Mouse (Mus musculus) MEL (cell line): Measurements from ENCODE around the gene Zfp324. TPM values are rescaled to one million over a fixed set of nuclear protein-coding genes. Genes with fewer than 3 reads are reported as not detected.

ENCODE experiments used
- DNase-seq: peaks from one replicate; pipeline ENCODE4 v3.0.0; 2011; ENCODE audit warnings: low read depth, low spot score
- H3K27ac ChIP-seq: 2 replicates; pipeline ENCODE4 v1.5.1; 2012; ENCODE audit warnings: low read depth, mild to moderate bottlenecking, control low read depth, low read length, moderate library complexity; ENCODE audit not compliant: control insufficient read depth
- H3K27me3 ChIP-seq, 2 experiments: fragments of 150-350 bp in 1 of 2; sonication (generic) in 1 of 2; 2 replicates each; pipeline ENCODE4 v1.6.1; 2012; ENCODE audit warnings: low read length in 2 of 2, mild to moderate bottlenecking in 2 of 2, improper control_type of control experiment in 1 of 2, moderate library complexity in 1 of 2; ENCODE audit not compliant: insufficient read depth in 2 of 2, control insufficient read depth in 1 of 2
- H3K36me3 ChIP-seq, 2 experiments: 2 replicates each; pipeline ENCODE4 v1.6.1; 2012 to 2014; ENCODE audit warnings: low read length in 2 of 2, improper control_type of control experiment in 1 of 2, inconsistent platforms in 1 of 2, mild to moderate bottlenecking in 1 of 2; ENCODE audit not compliant: insufficient read depth in 2 of 2, control insufficient read depth in 1 of 2
- H3K4me1 ChIP-seq, 2 experiments: fragments of 150-350 bp in 1 of 2; sonication (generic) in 1 of 2; 2 replicates each; pipeline ENCODE4 v1.6.1; 2012; ENCODE audit warnings: low read length in 2 of 2, improper control_type of control experiment in 1 of 2, mild to moderate bottlenecking in 1 of 2; ENCODE audit not compliant: insufficient read depth in 2 of 2, control insufficient read depth in 1 of 2
- H3K4me3 ChIP-seq, 2 experiments: fragments of 150-350 bp in 1 of 2; sonication (generic) in 1 of 2; 2 replicates each; pipeline ENCODE4 v1.5.1; 2012; ENCODE audit warnings: low read depth in 2 of 2, low read length in 2 of 2, mild to moderate bottlenecking in 2 of 2, moderate library complexity in 2 of 2, control low read depth in 1 of 2, improper control_type of control experiment in 1 of 2; ENCODE audit not compliant: control insufficient read depth in 1 of 2, insufficient read depth in 1 of 2
- H3K79me2 ChIP-seq: 2 replicates; pipeline ENCODE4 v1.6.1; 2012; ENCODE audit warnings: mild to moderate bottlenecking, low read length, moderate library complexity; ENCODE audit not compliant: control insufficient read depth, poor library complexity, insufficient read depth
- H3K9ac ChIP-seq: 2 replicates; pipeline ENCODE4 v1.6.1; 2012; ENCODE audit warnings: low read depth, mild to moderate bottlenecking, control low read depth, low read length, moderate library complexity; ENCODE audit not compliant: control insufficient read depth, poor library complexity, severe bottlenecking
- H3K9me3 ChIP-seq: fragments of 150-350 bp; sonication (generic); replicated peaks from 2 replicates; pipeline ENCODE4 v1.6.1; 2012; ENCODE audit warnings: mild to moderate bottlenecking, low read length, improper control_type of control experiment, moderate library complexity; ENCODE audit not compliant: insufficient read depth
- BHLHE40 ChIP-seq: IDR thresholded peaks from 2 replicates; pipeline ENCODE4 v1.6.1; 2012; ENCODE audit warnings: low read depth, mild to moderate bottlenecking, inconsistent platforms, low read length, improper control_type of control experiment, borderline replicate concordance
- E2F4 ChIP-seq: IDR thresholded peaks from 2 replicates; pipeline ENCODE4 v1.6.1; 2011; ENCODE audit warnings: low read depth, low read length, improper control_type of control experiment, borderline replicate concordance
- ELF1 ChIP-seq: IDR thresholded peaks from 2 replicates; pipeline ENCODE4 v1.6.1; 2014; ENCODE audit warnings: low read depth, mild to moderate bottlenecking, inconsistent platforms, low read length, improper control_type of control experiment, moderate library complexity
- ETS1 ChIP-seq: IDR thresholded peaks from 2 replicates; pipeline ENCODE4 v1.6.1; 2012; ENCODE audit warnings: low read depth, mild to moderate bottlenecking, inconsistent platforms, low read length, improper control_type of control experiment, moderate library complexity
- GABPA ChIP-seq: IDR thresholded peaks from 2 replicates; pipeline ENCODE4 v1.6.1; 2012; ENCODE audit warnings: low read depth, mild to moderate bottlenecking, inconsistent platforms, low read length, improper control_type of control experiment, moderate library complexity
- GATA1 ChIP-seq: IDR thresholded peaks from 2 replicates; pipeline ENCODE4 v1.6.1; 2011; ENCODE audit warnings: low read depth, low read length, improper control_type of control experiment
- HCFC1 ChIP-seq: IDR thresholded peaks from 2 replicates; pipeline ENCODE4 v1.6.1; 2012; ENCODE audit warnings: low read depth, mild to moderate bottlenecking, inconsistent platforms, low read length, improper control_type of control experiment, moderate library complexity
- JUND ChIP-seq: IDR thresholded peaks from 2 replicates; pipeline ENCODE4 v1.6.1; 2011; ENCODE audit warnings: low read depth, mild to moderate bottlenecking, improper control_type of control experiment, low read length
- KAT2A ChIP-seq: conservative IDR thresholded peaks from 2 replicates; pipeline ENCODE4 v1.6.1; 2012; ENCODE audit warnings: low read depth, low read length, improper control_type of control experiment, inconsistent platforms
- MAX ChIP-seq: IDR thresholded peaks from 2 replicates; pipeline ENCODE4 v1.6.1; 2011; ENCODE audit warnings: low read length, improper control_type of control experiment
- MAZ ChIP-seq: IDR thresholded peaks from 2 replicates; pipeline ENCODE4 v1.6.1; 2012; ENCODE audit warnings: low read depth, mild to moderate bottlenecking, inconsistent platforms, low read length, improper control_type of control experiment
- MEF2A ChIP-seq: IDR thresholded peaks from 2 replicates; pipeline ENCODE4 v1.6.1; 2014; ENCODE audit warnings: low read depth, mild to moderate bottlenecking, inconsistent platforms, low read length, improper control_type of control experiment; ENCODE audit not compliant: poor library complexity, insufficient replicate concordance, severe bottlenecking; ENCODE audit errors: extremely low read depth
- MXI1 ChIP-seq: IDR thresholded peaks from 2 replicates; pipeline ENCODE4 v1.6.1; 2011; ENCODE audit warnings: mild to moderate bottlenecking, low read depth, low read length, improper control_type of control experiment
- MYB ChIP-seq: IDR thresholded peaks from 2 replicates; pipeline ENCODE4 v1.6.1; 2011; ENCODE audit warnings: mild to moderate bottlenecking, low read depth, low read length, improper control_type of control experiment
- MYC ChIP-seq: IDR thresholded peaks from 2 replicates; pipeline ENCODE4 v1.6.1; 2011; ENCODE audit warnings: low read depth, mild to moderate bottlenecking, low read length, improper control_type of control experiment, moderate library complexity
- NELFE ChIP-seq: IDR thresholded peaks from 2 replicates; pipeline ENCODE4 v1.6.1; 2011; ENCODE audit warnings: low read depth, low read length, improper control_type of control experiment
- NRF1 ChIP-seq: IDR thresholded peaks from 2 replicates; pipeline ENCODE4 v1.6.1; 2014; ENCODE audit warnings: low read depth, mild to moderate bottlenecking, inconsistent platforms, low read length, improper control_type of control experiment, moderate library complexity; ENCODE audit not compliant: poor library complexity, insufficient read depth, severe bottlenecking
- POLR2A ChIP-seq, 2 experiments: IDR thresholded peaks; 2 replicates each; pipeline ENCODE4 v1.6.1; 2011 to 2012; ENCODE audit warnings: low read length in 2 of 2, mild to moderate bottlenecking in 2 of 2, control low read depth in 1 of 2, improper control_type of control experiment in 1 of 2, low read depth in 1 of 2, moderate library complexity in 1 of 2; ENCODE audit not compliant: control insufficient read depth in 1 of 2, insufficient read depth in 1 of 2, poor library complexity in 1 of 2
- POLR2AphosphoS2 ChIP-seq: IDR thresholded peaks from 2 replicates; pipeline ENCODE4 v1.6.1; 2011; ENCODE audit warnings: low read length, improper control_type of control experiment
- SIN3A ChIP-seq: IDR thresholded peaks from 2 replicates; pipeline ENCODE4 v1.6.1; 2012; ENCODE audit warnings: low read length, improper control_type of control experiment, inconsistent platforms
- TBP ChIP-seq: IDR thresholded peaks from 2 replicates; pipeline ENCODE4 v1.8.0; 2011; ENCODE audit warnings: low read depth, low read length, improper control_type of control experiment
- UBTF ChIP-seq: IDR thresholded peaks from 2 replicates; pipeline ENCODE4 v1.6.1; 2012; ENCODE audit warnings: low read depth, mild to moderate bottlenecking, inconsistent platforms, low read length, improper control_type of control experiment, moderate library complexity, borderline replicate concordance; ENCODE audit not compliant: insufficient read depth
- USF1 ChIP-seq: IDR thresholded peaks from 2 replicates; pipeline ENCODE4 v1.6.1; 2014; ENCODE audit warnings: low read depth, mild to moderate bottlenecking, inconsistent platforms, low read length, improper control_type of control experiment, moderate library complexity
- USF2 ChIP-seq, 2 experiments: IDR thresholded peaks; 2 replicates each; pipeline ENCODE4 v1.6.1; 2011 to 2012; ENCODE audit warnings: improper control_type of control experiment in 2 of 2, low read length in 2 of 2, borderline replicate concordance in 1 of 2, inconsistent platforms in 1 of 2, low read depth in 1 of 2, mild to moderate bottlenecking in 1 of 2; ENCODE audit not compliant: insufficient read depth in 1 of 2
- ZC3H11A ChIP-seq: IDR thresholded peaks from 2 replicates; pipeline ENCODE4 v1.6.1; 2012; ENCODE audit warnings: low read depth, mild to moderate bottlenecking, inconsistent platforms, low read length, improper control_type of control experiment
- ZKSCAN1 ChIP-seq: IDR thresholded peaks from 2 replicates; pipeline ENCODE4 v1.6.1; 2012; ENCODE audit warnings: low read depth, mild to moderate bottlenecking, inconsistent platforms, low read length, improper control_type of control experiment, moderate library complexity
- polyA plus RNA-seq, 2 experiments: library from polyadenylated mRNA; stranded (reverse) in 1 of 2; unstranded in 1 of 2; fragments of >175 nt in 1 of 2; fragments of >200 nt in 1 of 2; gene quantifications; 2 replicates each; pipeline versions ENCODE4 v1.2.1 to v1.2.4; 2012; ENCODE audit warnings: low replicate concordance in 2 of 2, low read depth in 1 of 2; ENCODE audit not compliant: insufficient read length in 2 of 2, insufficient read depth in 1 of 2, missing spikeins in 1 of 2
- total RNA-seq: library from RNA; depleted of rRNA; stranded (reverse); fragments of 300-350 nt; gene quantifications from 2 replicates; pipeline ENCODE4 v1.2.3, GENCODE M21; 2012

Gene Zfp324
- total and polyA plus RNA-seq, 3 experiments, result 5.2 to 9.9 TPM; not detected in 1

DNA sequence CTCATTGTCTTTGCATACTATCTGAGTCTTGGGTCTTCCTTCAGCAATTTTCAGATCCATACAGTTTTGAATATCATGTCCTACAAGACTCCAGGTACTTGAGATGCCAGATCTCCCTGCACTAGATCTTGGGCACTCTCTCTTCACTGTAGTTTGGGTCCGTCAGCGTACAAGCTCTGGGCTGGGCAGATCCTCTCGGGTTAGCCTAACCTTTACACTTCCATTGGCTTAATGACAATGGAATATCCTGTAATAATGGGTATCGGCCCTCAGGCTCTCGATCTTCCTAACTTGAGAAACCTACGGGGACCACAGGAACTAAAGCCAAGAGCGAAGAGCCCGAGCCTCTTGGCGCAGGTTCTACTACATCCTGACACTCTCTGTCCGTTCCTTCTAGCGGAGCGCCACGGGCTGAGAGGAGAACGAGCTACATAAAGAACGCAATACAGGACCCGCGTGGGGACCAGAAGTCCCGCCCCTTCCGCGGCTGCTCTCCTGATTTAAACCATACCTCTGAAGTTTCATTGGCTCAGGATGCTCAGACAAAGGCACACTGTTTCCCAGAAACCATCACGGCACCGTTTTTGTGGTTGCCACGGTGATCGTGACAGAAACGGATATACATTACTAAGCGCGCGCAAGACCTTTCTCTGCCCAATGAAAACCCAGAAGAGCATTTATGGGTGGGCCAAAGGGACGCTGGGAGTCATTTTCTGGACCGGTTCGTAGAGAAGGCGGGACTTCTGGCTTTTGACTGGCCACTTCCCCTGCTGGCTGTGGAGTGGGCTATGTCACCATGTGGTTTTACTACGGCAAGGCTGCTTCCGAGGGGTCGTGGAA, 16.4 kb upstream of the Zfp324 start:
- TF ChIP-seq NRF1 (peak; percentile 53; the same call in 1 of the 2 replicates), NELFE (peak; percentile 54), BHLHE40 (no peak), POLR2A (IDR thresholded peaks at IDR 0.05; ENCODE audit: control insufficient read depth in 1 of 2, insufficient read depth in 1 of 2, low read depth in 1 of 2, low read length in 2 of 2, poor library complexity in 1 of 2) (peak in 1 of 2 experiments; percentile 86; a peak in 3 of 4 replicates), UBTF (no peak), ZC3H11A (no peak), MYC (peak; percentile 88), ELF1 (peak; percentile 64), ETS1 (no peak), SIN3A (peak; percentile 83), MXI1 (peak; percentile 88), HCFC1 (peak; percentile 81), GATA1 (no peak), ZKSCAN1 (no peak), MEF2A (no peak), TBP (0 out of 2 replicates have a peak, but pooled peaks have one; percentile 60), E2F4 (peak; percentile 78; the same call in 1 of the 2 replicates), MYB (no peak), JUND (no peak), POLR2AphosphoS2 (peak; percentile 57), USF1 (no peak), MAZ (no peak), KAT2A (peak; percentile 35; the same call in 1 of the 2 replicates), MAX (peak; percentile 74), USF2 (IDR thresholded peaks at IDR 0.05; ENCODE audit: borderline replicate concordance in 1 of 2, insufficient read depth in 1 of 2, low read depth in 1 of 2, low read length in 2 of 2) (no peak), GABPA (no peak)

More for the DNA sequence above, 16.4 kb upstream of the Zfp324 start:
- peak overlapping the region; percentile 83 for H3K9ac ChIP-seq
- no peaks in the 10 kb centered on the region; a peak in 1 of 4 replicates for H3K27me3 ChIP-seq
- no peaks in the 10 kb centered on the region for H3K9me3 ChIP-seq
- peak overlapping the region; percentile 68 for H3K27ac ChIP-seq
- H3K4me3 ChIP-seq, result peak overlapping the region; percentile 70 to 80
- H3K4me1 ChIP-seq, result peaks cover 0 to 14% of the 10 kb centered on the region in 2 experiments; a peak in 2 of 4 replicates
- H3K79me2 ChIP-seq, result no peaks in the 10 kb centered on the region; the same call in 1 of the 2 replicates
- peak; percentile 95 for DNase-seq
- H3K36me3 ChIP-seq, result no peaks in the 10 kb centered on the region
